Mouse (Mus musculus) C2C12 (cell line): Measurements from ENCODE around the gene Ccdc125. TPM values are rescaled to one million over a fixed set of nuclear protein-coding genes. Genes with fewer than 3 reads are reported as not detected.

Experiments used
- H3K27me3 ChIP-seq: one replicate; pipeline ENCODE4 v1.6.1; 2011; ENCODE audit not compliant: control insufficient read depth, insufficient read depth, insufficient read length
- H3K36me3 ChIP-seq: one replicate; pipeline ENCODE4 v1.6.1; 2011; ENCODE audit not compliant: control insufficient read depth, insufficient read depth
- H3K4me3 ChIP-seq: one replicate; pipeline ENCODE4 v1.5.1; 2011; ENCODE audit warnings: mild to moderate bottlenecking, control low read depth; ENCODE audit not compliant: poor library complexity, insufficient read depth, severe bottlenecking
- H3K79me2 ChIP-seq: one replicate; pipeline ENCODE4 v1.6.1; 2011; ENCODE audit not compliant: control insufficient read depth, insufficient read depth
- H3K79me3 ChIP-seq: one replicate; pipeline ENCODE4 v1.6.1; 2011; ENCODE audit warnings: low read depth, control low read depth
- H3ac ChIP-seq: one replicate; pipeline ENCODE3; 2011; ENCODE audit warnings: low read depth; ENCODE audit not compliant: control insufficient read depth, insufficient read length
- CEBPB ChIP-seq: IDR thresholded peaks from one replicate; pipeline ENCODE4 v1.6.1; 2011; ENCODE audit warnings: low read depth, mild to moderate bottlenecking, control low read depth, moderate library complexity
- CTCF ChIP-seq: IDR thresholded peaks from one replicate; pipeline ENCODE4 v1.5.1; 2011; ENCODE audit not compliant: control insufficient read depth, insufficient read depth, insufficient read length
- FOSL1 ChIP-seq: IDR thresholded peaks from one replicate; pipeline ENCODE4 v1.8.0; 2011; ENCODE audit warnings: mild to moderate bottlenecking, low read length; ENCODE audit not compliant: poor library complexity, insufficient read depth, severe bottlenecking
- MAX ChIP-seq: IDR thresholded peaks from one replicate; pipeline ENCODE4 v1.6.1; 2011; ENCODE audit warnings: mild to moderate bottlenecking, control low read depth
- MYOD1 ChIP-seq: IDR thresholded peaks from one replicate; pipeline ENCODE4 v1.6.1; 2011; ENCODE audit warnings: low read depth; ENCODE audit not compliant: control insufficient read depth, insufficient read length
- MYOG ChIP-seq: IDR thresholded peaks from one replicate; pipeline ENCODE4 v1.6.1; 2011; ENCODE audit not compliant: control insufficient read depth, insufficient read length; ENCODE audit errors: extremely low read depth
- USF1 ChIP-seq: IDR thresholded peaks from one replicate; pipeline ENCODE4 v1.6.1; 2011; ENCODE audit warnings: low read depth, mild to moderate bottlenecking, control low read depth, moderate library complexity
- polyA plus RNA-seq: library from polyadenylated mRNA; unstranded; fragments of >200 nt; fragmentation: generic; extraction: Trizol; gene quantifications from one replicate; pipeline ENCODE4 v1.2.1, GENCODE M21; 2012; ENCODE audit warnings: missing spikeins

The Ccdc125 gene
- polyA plus RNA-seq, 1 experiment, result 0.01 TPM

- H3K79me3 ChIP-seq, result peaks cover 27% of the 10 kb centered on the region
- H3K27me3 ChIP-seq, result no peaks in the 10 kb centered on the region
- peaks cover 31% of the 10 kb centered on the region for H3K79me2 ChIP-seq
- no peak overlapping the region for H3ac ChIP-seq
- H3K4me3 ChIP-seq, result no peak overlapping the region
- H3K36me3 ChIP-seq, result peaks cover 25% of the 10 kb centered on the region
- TF ChIP-seq FOSL1, result no peak
- TF ChIP-seq MYOD1, result no peak
- no peak for TF ChIP-seq CEBPB
- TF ChIP-seq CTCF, result no peak
- no peak for TF ChIP-seq MAX
- no peak for TF ChIP-seq MYOG
- TF ChIP-seq USF1, result no peak
Measured at GRCm38 (mm10) chr13:100732756-100733155, 63.2 kb downstream of the Ccdc125 start.

GRCm38 (mm10) chr13:100742831-100743230 is 73.3 kb downstream of the Ccdc125 start:
- H3K36me3 ChIP-seq, result no peaks in the 10 kb centered on the region
- no peaks in the 10 kb centered on the region for H3K27me3 ChIP-seq
- H3K79me3 ChIP-seq, result peaks cover 22% of the 10 kb centered on the region
- no peak overlapping the region for H3ac ChIP-seq
- no peak overlapping the region for H3K4me3 ChIP-seq
- H3K79me2 ChIP-seq, result peaks cover 43% of the 10 kb centered on the region
- TF ChIP-seq MYOD1 (no peak), CEBPB (no peak), MYOG (no peak), FOSL1 (no peak), USF1 (no peak), MAX (no peak), CTCF (no peak)

DNA sequence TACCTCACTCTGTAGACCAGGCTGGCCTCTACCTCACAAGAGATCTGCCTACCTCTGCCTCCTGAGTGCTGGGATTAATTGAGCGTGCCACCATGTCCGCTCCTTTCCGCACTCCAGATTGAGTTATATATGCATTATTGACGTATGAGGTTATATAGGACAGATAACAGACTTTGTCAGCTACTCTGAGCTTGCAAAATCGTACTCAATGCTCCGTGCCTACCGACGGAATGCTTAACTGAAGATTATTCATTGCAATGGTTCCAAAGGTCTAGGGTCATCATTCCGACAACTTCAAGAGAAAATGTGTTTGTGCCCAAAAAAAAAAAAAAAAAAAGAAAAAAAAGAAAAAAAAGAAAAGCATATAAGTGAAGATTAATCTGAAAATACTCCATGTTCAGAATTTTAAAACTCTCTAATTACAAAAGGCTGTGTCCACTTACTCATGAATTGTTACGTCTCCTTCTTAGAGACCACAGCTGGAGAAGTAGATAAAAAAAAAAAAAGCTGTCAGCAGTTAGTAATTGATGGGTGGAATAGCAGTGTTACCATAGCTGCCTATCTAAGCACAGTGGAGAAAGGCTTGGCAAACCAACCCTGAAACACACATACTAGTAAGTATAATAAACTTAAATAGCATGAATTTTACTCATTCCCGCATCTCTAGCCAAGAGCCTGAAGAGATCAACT is 74.0 kb downstream of the Ccdc125 start:
- peaks cover 43% of the 10 kb centered on the region for H3K79me2 ChIP-seq
- H3K27me3 ChIP-seq, result no peaks in the 10 kb centered on the region
- no peaks in the 10 kb centered on the region for H3K36me3 ChIP-seq
- no peak overlapping the region for H3ac ChIP-seq
- peaks cover 22% of the 10 kb centered on the region for H3K79me3 ChIP-seq
- no peak for TF ChIP-seq MYOD1
- TF ChIP-seq USF1, result no peak
- no peak for TF ChIP-seq CTCF
- no peak for TF ChIP-seq CEBPB
- no peak for TF ChIP-seq FOSL1
- TF ChIP-seq MYOG, result no peak
- TF ChIP-seq MAX, result no peak
- H3K4me3 ChIP-seq, result peak overlapping the region; percentile 84

DNA sequence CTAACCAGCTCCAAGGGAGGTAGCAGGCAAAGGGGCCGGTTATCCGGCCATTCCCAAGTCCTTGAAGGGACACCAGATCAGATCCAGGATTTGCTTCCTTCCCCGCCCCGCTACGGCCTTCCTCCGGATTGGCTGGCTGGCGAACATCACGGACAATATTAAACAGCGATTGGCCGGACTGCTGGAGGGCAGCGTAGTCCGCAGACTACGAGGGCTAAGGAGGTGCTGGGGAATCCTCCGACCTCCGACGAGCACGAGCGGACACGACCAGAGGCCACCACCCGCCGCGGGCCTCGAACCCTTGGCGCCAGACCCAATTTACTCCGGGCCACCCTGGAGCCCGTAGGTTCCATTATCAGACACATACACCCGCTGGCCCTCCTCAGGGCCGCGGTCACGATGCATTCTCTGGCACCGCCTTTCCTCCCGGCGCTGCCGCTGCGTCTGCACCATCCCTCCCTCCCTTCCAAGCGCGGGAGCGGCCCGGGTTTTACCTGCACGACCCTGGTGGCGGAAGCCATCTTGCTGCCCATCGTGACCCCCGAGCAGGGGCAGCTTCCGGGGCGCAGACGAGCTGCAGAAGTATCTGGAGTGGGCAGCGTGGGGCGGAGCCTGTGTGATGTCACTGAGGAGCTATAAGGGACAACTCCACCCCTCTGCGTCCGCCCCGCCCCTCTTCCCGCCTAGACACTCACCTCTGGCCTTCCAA is 74.7 kb downstream of the Ccdc125 start, which contains the start of gene Mrps36:
TSS of gene Mrps36 (minus strand) at position 624 of the 709 bp plus-strand sequence.
- Histone ChIP-seq H3K36me3 (no peaks in the 10 kb centered on the region), H3K27me3 (no peaks in the 10 kb centered on the region), H3K79me2 (peaks cover 43% of the 10 kb centered on the region), H3ac (peak within 1 kb of the TSS; percentile 93), H3K79me3 (peaks cover 22% of the 10 kb centered on the region), H3K4me3 (peak within 1 kb of the TSS; percentile 84)
- TF ChIP-seq MYOG (no peak), CTCF (no peak), MYOD1 (no peak), CEBPB (no peak), USF1 (no peak), MAX (no peak), FOSL1 (no peak)

DNA sequence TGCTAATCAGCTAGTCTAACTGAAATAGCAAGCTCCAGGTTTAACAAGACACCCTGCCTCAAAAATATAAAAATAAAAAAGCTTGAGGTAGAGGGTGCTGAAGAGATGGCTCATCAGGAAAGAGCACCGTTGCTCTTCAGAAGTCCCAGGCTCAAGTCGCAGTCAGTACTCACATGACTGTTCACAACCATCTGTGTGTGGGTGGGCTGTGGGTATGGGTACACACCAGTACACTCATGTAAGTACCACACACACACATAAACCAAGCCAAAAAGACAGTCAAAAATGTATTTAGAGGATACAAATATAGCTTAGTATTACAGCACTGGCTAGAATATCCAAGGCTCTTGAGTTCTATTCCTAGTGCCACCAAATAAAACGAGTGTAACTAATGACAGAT is 76.6 kb downstream of the Ccdc125 start:
- Histone ChIP-seq H3K79me2 (peaks cover 29% of the 10 kb centered on the region), H3ac (no peak overlapping the region), H3K27me3 (no peaks in the 10 kb centered on the region), H3K79me3 (peaks cover 21% of the 10 kb centered on the region), H3K36me3 (no peaks in the 10 kb centered on the region), H3K4me3 (no peak overlapping the region)
- no peak for TF ChIP-seq USF1

Other genes with a start within 250 kb of the Ccdc125 start
- 0.06 TPM for gene Naip1, start 216.8 kb upstream of the Ccdc125 start, polyA plus RNA-seq
- gene Gtf2h2, start 177.1 kb upstream of the Ccdc125 start, polyA plus RNA-seq, result 19.4 TPM
- gene Ocln, start 117.0 kb upstream of the Ccdc125 start, polyA plus RNA-seq, result 0.42 TPM
- gene Marveld2, start 52.7 kb upstream of the Ccdc125 start, polyA plus RNA-seq, result 0.05 TPM
- 139 TPM for gene Ak6, start 18.7 kb upstream of the Ccdc125 start, polyA plus RNA-seq
- gene Rad17, start 18.7 kb upstream of the Ccdc125 start, polyA plus RNA-seq, result 6.2 TPM
- gene Taf9, start 18.1 kb upstream of the Ccdc125 start, polyA plus RNA-seq, result 6.3 TPM
- gene Cdk7, start 61.2 kb downstream of the Ccdc125 start, polyA plus RNA-seq, result 27.8 TPM
- 120 TPM for gene Mrps36, start 74.9 kb downstream of the Ccdc125 start, polyA plus RNA-seq
- 17.9 TPM for gene Cenph, start 106.2 kb downstream of the Ccdc125 start, polyA plus RNA-seq
- 115 TPM for gene Ccnb1, start 116.9 kb downstream of the Ccdc125 start, polyA plus RNA-seq
- 21.7 TPM for gene Slc30a5, start 163.7 kb downstream of the Ccdc125 start, polyA plus RNA-seq